Mouse (Mus musculus): Measurements from ENCODE around the gene Ghsr.

- TF ChIP-seq CTCF (IDR thresholded peaks at IDR 0.05; ENCODE audit: control insufficient read depth, insufficient read depth, insufficient read length) (no peak), MAX (IDR thresholded peaks at IDR 0.05) (no peak), FOSL1 (IDR thresholded peaks at IDR 0.05; ENCODE audit: insufficient read depth, low read length, poor library complexity, severe bottlenecking) (no peak), MYOG (IDR thresholded peaks at IDR 0.05; ENCODE audit: control insufficient read depth, extremely low read depth, insufficient read length) (no peak), CEBPB (IDR thresholded peaks at IDR 0.05; ENCODE audit: low read depth) (no peak), USF1 (IDR thresholded peaks at IDR 0.05; ENCODE audit: low read depth) (no peak)
Observed at GRCm38 (mm10) chr3:27351105-27351504, 20.0 kb upstream of the Ghsr start.

All from C2C12 (cell line).